ENCODE assay signal across 11 mouse cellular contexts in the genomic region with DNA sequence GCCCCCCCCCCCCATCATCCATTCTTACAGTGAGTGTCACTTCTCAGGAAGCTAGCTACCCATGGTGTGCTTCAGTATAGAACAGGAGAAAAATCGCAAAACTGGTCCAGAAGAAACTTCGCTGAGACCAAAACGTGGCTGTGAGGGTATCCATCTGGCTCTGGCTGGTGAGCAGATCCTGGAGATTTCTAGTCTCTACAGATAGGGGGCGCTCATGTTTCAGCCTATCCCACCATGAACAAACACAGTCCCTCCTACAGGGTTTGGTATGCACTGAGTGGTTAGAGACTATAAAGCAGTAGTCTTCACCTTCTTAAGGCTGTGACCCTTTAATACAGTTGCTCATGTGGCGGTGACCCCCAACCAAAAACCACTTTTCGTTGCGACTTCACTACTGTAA.
DNase-seq lines count a peak whose midpoint lies in the region; ATAC-seq lines count a peak whose summit lies in the region.
"Had no signal": no experiment of that assay in that cellular context is flagged by ENCODE, and none has a peak within 500 bp of the region (broad histone marks: within the 10 kb centered on the region; RNA-seq: fewer than 3 reads in every experiment).

No protein-coding gene starts in this region.

- WGBS in hindbrain, embryonic 11.5 days: 58% methylated on average over 7 of the region's 7 CpGs
- WGBS in hindbrain, embryonic 13.5 days: 65% methylated on average over 7 of the region's 7 CpGs
- 62% methylated on average over 7 of the region's 7 CpGs for WGBS in midbrain, embryonic 16.5 days
- WGBS in midbrain, embryonic 14.5 days: 66% methylated on average over 7 of the region's 7 CpGs

- no peak overlapping the region for H3K4me2 ChIP-seq in hindbrain, embryonic 11.5 days (replicated peaks; ENCODE audit: low read depth, low read length)
- no peak overlapping the region for H3K4me2 ChIP-seq in hindbrain, embryonic 13.5 days
- H3K4me2 ChIP-seq in midbrain, embryonic 16.5 days (ENCODE audit: low read length): peak overlapping the region; percentile 2
- no peak overlapping the region for H3K4me2 ChIP-seq in midbrain, embryonic 14.5 days (ENCODE audit: low read length)
- H3K4me2 ChIP-seq: embryonic facial prominence, embryonic 13.5 days had no signal

- ATAC-seq in hindbrain, embryonic 11.5 days (ENCODE audit: low FRiP score): no peak
- ATAC-seq in hindbrain, embryonic 13.5 days (ENCODE audit: low FRiP score): no peak
- ATAC-seq in midbrain, embryonic 16.5 days: no peak
- no peak for ATAC-seq in midbrain, embryonic 14.5 days (ENCODE audit: low FRiP score, low TSS enrichment)
- ATAC-seq: Patski had no signal

- peak; percentile 22 for DNase-seq in hindbrain, embryonic 11.5 days (ENCODE audit: low spot score)
- no peak for DNase-seq in midbrain, embryonic 14.5 days
- peak; percentile 14 for DNase-seq in MEL-GATA-1-ER (ENCODE audit: extremely low read depth, low read depth)
- peak; percentile 49 for DNase-seq in naive thymus-derived CD4-positive, alpha-beta T cell, adult 2 months (ENCODE audit: low read depth)
- DNase-seq in natural killer cell, adult 2 months (ENCODE audit: low spot score in 2 of 2): no peak
- no peak for DNase-seq in right cerebral cortex, postnatal 10 days (ENCODE audit: low spot score in 2 of 2)
- DNase-seq: kidney, adult 8-10 months had no signal

- no peaks in the 10 kb centered on the region for H3K9me3 ChIP-seq in hindbrain, embryonic 11.5 days (ENCODE audit: control insufficient read depth, low read length)
- no peaks in the 10 kb centered on the region for H3K9me3 ChIP-seq in hindbrain, embryonic 13.5 days
- H3K9me3 ChIP-seq in midbrain, embryonic 16.5 days (replicated peaks; ENCODE audit: control insufficient read depth, low read length, poor library complexity, severe bottlenecking): no peaks in the 10 kb centered on the region
- no peaks in the 10 kb centered on the region for H3K9me3 ChIP-seq in midbrain, embryonic 14.5 days (ENCODE audit: control insufficient read depth, low read length)
- H3K9me3 ChIP-seq: embryonic facial prominence, embryonic 13.5 days had no signal

- no peaks in the 10 kb centered on the region for H3K4me1 ChIP-seq in hindbrain, embryonic 11.5 days (replicated peaks; ENCODE audit: control insufficient read depth, insufficient read depth, low read length)
- H3K4me1 ChIP-seq in hindbrain, embryonic 13.5 days (replicated peaks): peaks cover 9% of the 10 kb centered on the region
- H3K4me1 ChIP-seq in midbrain, embryonic 16.5 days (ENCODE audit: control insufficient read depth, insufficient read depth, low read length): peaks cover 39% of the 10 kb centered on the region
- H3K4me1 ChIP-seq in midbrain, embryonic 14.5 days (ENCODE audit: control insufficient read depth, insufficient read depth, low read length): peaks cover 19% of the 10 kb centered on the region

- H3K27me3 ChIP-seq in hindbrain, embryonic 11.5 days (ENCODE audit: control insufficient read depth, insufficient read depth, low read length): no peaks in the 10 kb centered on the region
- H3K27me3 ChIP-seq in hindbrain, embryonic 13.5 days: no peaks in the 10 kb centered on the region
- H3K27me3 ChIP-seq in midbrain, embryonic 16.5 days (ENCODE audit: control insufficient read depth, insufficient read depth, low read depth, low read length): no peaks in the 10 kb centered on the region
- H3K27me3 ChIP-seq in midbrain, embryonic 14.5 days (ENCODE audit: control insufficient read depth, insufficient read depth, low read length): no peaks in the 10 kb centered on the region
- H3K27me3 ChIP-seq: Patski had no signal

- H3K36me3 ChIP-seq in hindbrain, embryonic 11.5 days (ENCODE audit: control insufficient read depth, insufficient read depth, low read length): no peaks in the 10 kb centered on the region
- no peaks in the 10 kb centered on the region for H3K36me3 ChIP-seq in hindbrain, embryonic 13.5 days
- H3K36me3 ChIP-seq in midbrain, embryonic 16.5 days (ENCODE audit: control insufficient read depth, insufficient read depth, low read length): no peaks in the 10 kb centered on the region
- no peaks in the 10 kb centered on the region for H3K36me3 ChIP-seq in midbrain, embryonic 14.5 days (ENCODE audit: control insufficient read depth, insufficient read depth, low read length)
- H3K36me3 ChIP-seq: embryonic facial prominence, embryonic 13.5 days had no signal

- no peak overlapping the region for H3K27ac ChIP-seq in hindbrain, embryonic 11.5 days (ENCODE audit: low read depth, low read length)
- no peak overlapping the region for H3K27ac ChIP-seq in hindbrain, embryonic 13.5 days
- H3K27ac ChIP-seq in midbrain, embryonic 16.5 days (ENCODE audit: low read length): no peak overlapping the region
- H3K27ac ChIP-seq in midbrain, embryonic 14.5 days (replicated peaks; ENCODE audit: low read depth, low read length): no peak overlapping the region
- H3K27ac ChIP-seq: embryonic facial prominence, embryonic 13.5 days had no signal

- no peak overlapping the region for H3K9ac ChIP-seq in hindbrain, embryonic 11.5 days (ENCODE audit: low read depth, low read length)
- H3K9ac ChIP-seq in hindbrain, embryonic 13.5 days: no peak overlapping the region
- no peak overlapping the region for H3K9ac ChIP-seq in midbrain, embryonic 16.5 days (ENCODE audit: low read depth, low read length)
- no peak overlapping the region for H3K9ac ChIP-seq in midbrain, embryonic 14.5 days (replicated peaks; ENCODE audit: low read length)
- H3K9ac ChIP-seq: embryonic facial prominence, embryonic 13.5 days had no signal

- no peak overlapping the region for H3K4me3 ChIP-seq in hindbrain, embryonic 11.5 days (ENCODE audit: low read depth, low read length)
- H3K4me3 ChIP-seq in hindbrain, embryonic 13.5 days: no peak overlapping the region
- no peak overlapping the region for H3K4me3 ChIP-seq in midbrain, embryonic 16.5 days (ENCODE audit: low read depth, low read length)
- H3K4me3 ChIP-seq in midbrain, embryonic 14.5 days (replicated peaks; ENCODE audit: low read depth, low read length): no peak overlapping the region
- H3K4me3 ChIP-seq: embryonic facial prominence, embryonic 13.5 days had no signal

Comparison
In these comparisons a context has a peak if more than half of its experiments do, and no peak if none do; other contexts are left out.
1. DNase-seq: peak in hindbrain, embryonic 11.5 days (single experiment), MEL-GATA-1-ER (single experiment) and naive thymus-derived CD4-positive, alpha-beta T cell, adult 2 months (single experiment); none in midbrain, embryonic 14.5 days (single experiment), natural killer cell, adult 2 months (0 of 2) and right cerebral cortex, postnatal 10 days (0 of 2).